Mouse (Mus musculus) E14TG2a.4 (cell line): ENCODE measurements around the gene Hba-x.

Source experiments
- CTCF ChIP-seq: conservative IDR thresholded peaks from 2 replicates; pipeline ENCODE4 v1.5.1; 2014; ENCODE audit warnings: low read length
- POU5F1 ChIP-seq: IDR thresholded peaks from 2 replicates; pipeline ENCODE4 v1.6.1; 2014; ENCODE audit warnings: low read length, borderline replicate concordance

- TF ChIP-seq CTCF (no peak), POU5F1 (no peak)
These were observed 20.1 kb upstream of the Hba-x start for GRCm38 (mm10) chr11:32256146-32256545.
